Mouse (Mus musculus): Measurements from ENCODE around the gene Stat6.

DNA sequence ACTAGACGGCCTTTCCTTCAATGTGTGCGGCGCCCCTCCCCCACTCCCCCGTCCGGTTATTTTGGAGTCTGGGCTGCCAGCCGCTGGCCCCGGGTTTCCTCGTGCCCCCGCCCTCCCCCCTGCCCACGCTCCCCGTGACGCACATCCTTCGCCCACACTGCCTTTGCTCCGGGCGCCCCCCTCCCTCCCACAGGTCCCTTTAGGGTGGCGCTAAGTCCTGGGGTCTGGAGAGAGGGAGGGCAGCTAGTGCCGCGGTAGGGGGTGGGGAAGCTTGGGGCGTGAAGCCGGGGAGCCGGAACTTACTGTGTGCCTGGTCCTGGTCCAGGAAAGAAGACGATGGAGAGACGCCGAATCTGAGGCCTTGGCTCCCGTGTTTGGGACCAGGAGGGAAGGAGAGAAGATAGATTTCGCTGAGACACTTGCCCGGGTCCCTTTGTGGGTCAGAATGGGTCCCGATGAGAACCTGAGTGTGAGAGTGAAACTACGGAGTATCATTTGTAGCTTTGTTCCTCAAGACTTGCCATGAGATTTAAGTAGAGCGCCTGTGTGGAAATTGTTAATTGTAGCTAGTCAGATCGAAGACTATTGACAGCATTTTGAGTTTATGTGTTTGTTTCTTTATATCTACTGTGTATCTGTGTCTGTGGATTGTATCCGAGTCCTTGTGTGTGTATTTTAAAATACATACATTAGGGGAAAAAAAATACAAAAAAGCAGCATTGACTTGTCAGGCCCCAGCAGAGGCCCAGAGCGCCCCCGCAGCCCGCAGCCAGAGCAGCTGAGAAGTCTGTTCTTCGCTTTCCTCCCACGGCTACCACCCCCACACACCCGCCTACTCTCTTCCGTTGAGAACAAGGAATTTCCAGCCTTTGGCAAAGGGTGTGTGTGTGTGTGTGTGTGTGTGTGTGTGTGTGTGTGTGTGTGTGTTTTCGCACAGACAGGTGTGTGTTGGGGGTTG is 25.6 kb downstream of the Stat6 start, which contains the start of gene Nab2:
- TF ChIP-seq POLR2A (IDR thresholded peaks at IDR 0.05; ENCODE audit: extremely low read depth, insufficient read depth, low read length), result no peak
- no peak for TF ChIP-seq CTCF (IDR thresholded peaks at IDR 0.05; ENCODE audit: low read depth, low read length)
